Mouse (Mus musculus) brain, adult 2 months (tissue): Measurements from ENCODE around the gene Mfap3.
A peak's percentile ranks its signal among the peaks of the same experiment; 100 is the strongest.
"Not testable (repeated sequence)": the region's sequence is repeated elsewhere in the genome, so short reads cannot be mapped to it uniquely, and the experiment has no call there.

Experiments
- DNase-seq: peaks from one replicate; pipeline ENCODE4 v3.0.0; 2011; ENCODE audit warnings: low read depth, low spot score

Mfap3 gene

GRCm38 (mm10) chr11:57529111-57529510, 10.6 kb downstream of the Mfap3 start:
- no peak for DNase-seq

GRCm38 (mm10) chr11:57531300-57531950, 13.0 kb downstream of the Mfap3 start:
- peak; percentile 61 for DNase-seq

GRCm38 (mm10) chr11:57532306-57532705, 13.8 kb downstream of the Mfap3 start:
- DNase-seq = no peak

- DNase-seq = peak; percentile 36
These were observed 17.4 kb downstream of the Mfap3 start for GRCm38 (mm10) chr11:57535912-57536311.

GRCm38 (mm10) chr11:57539841-57540418, 21.5 kb downstream of the Mfap3 start:
- no peak for DNase-seq

GRCm38 (mm10) chr11:57540681-57541080, 22.2 kb downstream of the Mfap3 start:
- no peak for DNase-seq

- peak; percentile 80 for DNase-seq
These were observed 30.4 kb downstream of the Mfap3 start for GRCm38 (mm10) chr11:57548618-57549550.

- no peak for DNase-seq
These were observed 31.8 kb downstream of the Mfap3 start for GRCm38 (mm10) chr11:57550230-57550629.

- no peak for DNase-seq
These were observed 32.6 kb downstream of the Mfap3 start for GRCm38 (mm10) chr11:57551016-57551415.

GRCm38 (mm10) chr11:57553015-57553780, 34.7 kb downstream of the Mfap3 start:
- no peak for DNase-seq

- not testable (repeated sequence) for DNase-seq
These were observed 39.5 kb downstream of the Mfap3 start for GRCm38 (mm10) chr11:57557936-57558335.

- DNase-seq = no peak
These were observed 46.1 kb downstream of the Mfap3 start for GRCm38 (mm10) chr11:57564564-57564963.

- peak; percentile 28 for DNase-seq
These were observed 47.9 kb downstream of the Mfap3 start for GRCm38 (mm10) chr11:57566091-57567035.

- no peak for DNase-seq
These were observed 50.6 kb downstream of the Mfap3 start for GRCm38 (mm10) chr11:57568950-57569490.

GRCm38 (mm10) chr11:57571035-57571434, 52.6 kb downstream of the Mfap3 start:
- no peak for DNase-seq

GRCm38 (mm10) chr11:57573686-57574274, 55.3 kb downstream of the Mfap3 start:
- DNase-seq = peak; percentile 17

- peak; percentile 82 for DNase-seq
These were observed 58.5 kb downstream of the Mfap3 start for GRCm38 (mm10) chr11:57576871-57577515.

GRCm38 (mm10) chr11:57582818-57583635, 64.6 kb downstream of the Mfap3 start:
- peak; percentile 43 for DNase-seq
